Mouse (Mus musculus) stomach, postnatal 0 days (tissue): ENCODE results near the gene Gls2. TPM values are rescaled to one million over a fixed set of nuclear protein-coding genes. Genes with fewer than 3 reads are reported as not detected.
A peak's percentile ranks its signal among the peaks of the same experiment; 100 is the strongest.
"Not testable (repeated sequence)": the region's sequence is repeated elsewhere in the genome, so short reads cannot be mapped to it uniquely, and the experiment has no call there.

Experiments used
- ATAC-seq: fragments of 200-750 bp; cut with Nextera tagmentation; 2 replicates; pipeline ENCODE4 v1.8.0; 2017; ENCODE audit not compliant: low FRiP score, low TSS enrichment
- DNase-seq: peaks from one replicate; pipeline ENCODE4 v3.0.0-alpha.2; 2016; ENCODE audit warnings: low spot score
- H3K27ac ChIP-seq: fragments of 300-500 bp; sonication (generic); replicated peaks from 2 replicates; pipeline ENCODE4 v1.5.1; 2014; ENCODE audit warnings: mild to moderate bottlenecking, control low read depth
- H3K27me3 ChIP-seq: fragments of 300-500 bp; sonication (generic); 2 replicates; pipeline ENCODE4 v1.6.1; 2014; ENCODE audit warnings: low read length; ENCODE audit not compliant: control insufficient read depth, insufficient read depth
- H3K36me3 ChIP-seq: fragments of 300-500 bp; sonication (generic); 2 replicates; pipeline ENCODE4 v1.6.1; 2014; ENCODE audit warnings: low read length, mixed read lengths; ENCODE audit not compliant: control insufficient read depth, insufficient read depth
- H3K4me1 ChIP-seq: fragments of 300-500 bp; sonication (generic); replicated peaks from 2 replicates; pipeline ENCODE4 v1.6.1; 2014; ENCODE audit warnings: antibody characterized with exemption; ENCODE audit not compliant: control insufficient read depth, insufficient read depth
- H3K4me2 ChIP-seq: fragments of 300-500 bp; sonication (generic); replicated peaks from 2 replicates; pipeline ENCODE4 v1.6.1; 2014; ENCODE audit warnings: low read depth, mild to moderate bottlenecking, control low read depth, moderate library complexity
- H3K4me3 ChIP-seq: fragments of 300-500 bp; sonication (generic); 2 replicates; pipeline ENCODE4 v1.5.1; 2014; ENCODE audit warnings: low read depth, low read length, control low read depth
- H3K9ac ChIP-seq: fragments of 300-500 bp; sonication (generic); 2 replicates; pipeline ENCODE4 v1.6.1; 2014; ENCODE audit warnings: mild to moderate bottlenecking, low read length, control low read depth, mixed read lengths
- H3K9me3 ChIP-seq: fragments of 300-500 bp; sonication (generic); 2 replicates; pipeline ENCODE4 v1.6.1; 2016; ENCODE audit warnings: low read length; ENCODE audit not compliant: control insufficient read depth
- CTCF ChIP-seq: IDR thresholded peaks from 2 replicates; pipeline ENCODE4 v1.5.1; 2016; ENCODE audit warnings: antibody characterized with exemption, low read depth, mild to moderate bottlenecking, moderate library complexity
- EP300 ChIP-seq: optimal IDR thresholded peaks from 2 replicates; pipeline ENCODE3; 2016; ENCODE audit warnings: antibody characterized with exemption
- WGBS: fragments of 180-500 bp; shearing (Covaris S2); extraction: QIAGEN DNeasy Blood & Tissue Kit; methylation state at CpG from one replicate; pipeline ENCODE4 v1.1.7; 2014; 5-methylcytosine and 5-hydroxymethylcytosine counted together
- polyA plus RNA-seq: library from polyadenylated mRNA; unstranded; fragments of >200 nt; fragmentation: Nextera tagmentation; extraction: Ambion mirVana; gene quantifications from 2 replicates; pipeline ENCODE4 v1.2.1, GENCODE M21; 2015

The Gls2 gene
- polyA plus RNA-seq, 1 experiment from 2014 or later: 0.53 TPM

GRCm38 (mm10) chr10:128188242-128188877 is 5.9 kb upstream of the Gls2 start:
- 44% methylated on average over 2 of the region's 2 CpGs for WGBS
- peak; percentile 89 for TF ChIP-seq CTCF
- TF ChIP-seq EP300: no peak
- Histone ChIP-seq H3K4me3 (no peak overlapping the region), H3K27me3 (no peaks in the 10 kb centered on the region), H3K4me2 (no peak overlapping the region), H3K27ac (no peak overlapping the region), H3K4me1 (no peaks in the 10 kb centered on the region), H3K9ac (no peak overlapping the region), H3K36me3 (no peaks in the 10 kb centered on the region), H3K9me3 (no peaks in the 10 kb centered on the region)
- DNase-seq: peak; percentile 74
- no peak; the same call in 1 of the 2 replicates for ATAC-seq

- H3K9ac ChIP-seq: no peak overlapping the region
- H3K27ac ChIP-seq: no peak overlapping the region
- 0 out of 2 replicates have a peak, but pooled peaks cover 4% of the 10 kb centered on the region for H3K4me1 ChIP-seq
- H3K4me2 ChIP-seq: no peak overlapping the region
- no peaks in the 10 kb centered on the region for H3K36me3 ChIP-seq
- TF ChIP-seq CTCF (no peak), EP300 (no peak)
- no peaks in the 10 kb centered on the region for H3K27me3 ChIP-seq
- no peak overlapping the region for H3K4me3 ChIP-seq
- WGBS: 45% methylated on average over 2 of the region's 2 CpGs
- no peaks in the 10 kb centered on the region for H3K9me3 ChIP-seq
- DNase-seq (no peak), ATAC-seq (no peak)
These were observed 2.8 kb upstream of the Gls2 start for GRCm38 (mm10) chr10:128191472-128191871.

GRCm38 (mm10) chr10:128192030-128192766 is 2.1 kb upstream of the Gls2 start:
- H3K4me1 ChIP-seq, DNase-seq, H3K27me3 ChIP-seq, H3K36me3 ChIP-seq, H3K9ac ChIP-seq, ATAC-seq, H3K9me3 ChIP-seq, H3K4me3 ChIP-seq, H3K27ac ChIP-seq, H3K4me2 ChIP-seq: not testable (repeated sequence)
- 0 out of 2 replicates have a peak, but pooled peaks have one; percentile 2 for TF ChIP-seq CTCF
- WGBS: 89% methylated on average over 3 of the region's 3 CpGs

GRCm38 (mm10) chr10:128193113-128193512 is 1.1 kb upstream of the Gls2 start:
- Histone ChIP-seq H3K27ac (no peak overlapping the region), H3K9ac (no peak overlapping the region), H3K27me3 (no peaks in the 10 kb centered on the region), H3K36me3 (no peaks in the 10 kb centered on the region), H3K4me1 (0 out of 2 replicates have a peak, but pooled peaks cover 4% of the 10 kb centered on the region), H3K4me3 (no peak overlapping the region), H3K9me3 (no peaks in the 10 kb centered on the region), H3K4me2 (no peak overlapping the region)
- ATAC-seq (no peak), DNase-seq (no peak)
- no peak for TF ChIP-seq EP300
- no peak for TF ChIP-seq CTCF
- WGBS: 93% methylated on average over 6 of the region's 6 CpGs

GRCm38 (mm10) chr10:128194551-128195461 is 549 bp downstream of the Gls2 start:
- peak overlapping the region; percentile 63 for H3K4me3 ChIP-seq
- ATAC-seq (peak; percentile 86), DNase-seq (no peak)
- WGBS: 2% methylated on average over 61 of the region's 79 CpGs
- no peak overlapping the region for H3K27ac ChIP-seq
- H3K9me3 ChIP-seq: no peaks in the 10 kb centered on the region
- H3K36me3 ChIP-seq: no peaks in the 10 kb centered on the region
- no peaks in the 10 kb centered on the region for H3K27me3 ChIP-seq
- peak overlapping the region; percentile 99 for H3K4me2 ChIP-seq
- peak overlapping the region; percentile 62 for H3K9ac ChIP-seq
- H3K4me1 ChIP-seq: 0 out of 2 replicates have a peak, but pooled peaks cover 4% of the 10 kb centered on the region
- no peak for TF ChIP-seq EP300
- no peak for TF ChIP-seq CTCF
